Mouse (Mus musculus) ovary, postnatal 14 days (tissue): ENCODE measurements around the gene Svop.

Experiments used
- DNase-seq: peaks from one replicate; pipeline ENCODE4 v3.0.0; 2022; ENCODE audit warnings: low spot score

Svop gene

DNA sequence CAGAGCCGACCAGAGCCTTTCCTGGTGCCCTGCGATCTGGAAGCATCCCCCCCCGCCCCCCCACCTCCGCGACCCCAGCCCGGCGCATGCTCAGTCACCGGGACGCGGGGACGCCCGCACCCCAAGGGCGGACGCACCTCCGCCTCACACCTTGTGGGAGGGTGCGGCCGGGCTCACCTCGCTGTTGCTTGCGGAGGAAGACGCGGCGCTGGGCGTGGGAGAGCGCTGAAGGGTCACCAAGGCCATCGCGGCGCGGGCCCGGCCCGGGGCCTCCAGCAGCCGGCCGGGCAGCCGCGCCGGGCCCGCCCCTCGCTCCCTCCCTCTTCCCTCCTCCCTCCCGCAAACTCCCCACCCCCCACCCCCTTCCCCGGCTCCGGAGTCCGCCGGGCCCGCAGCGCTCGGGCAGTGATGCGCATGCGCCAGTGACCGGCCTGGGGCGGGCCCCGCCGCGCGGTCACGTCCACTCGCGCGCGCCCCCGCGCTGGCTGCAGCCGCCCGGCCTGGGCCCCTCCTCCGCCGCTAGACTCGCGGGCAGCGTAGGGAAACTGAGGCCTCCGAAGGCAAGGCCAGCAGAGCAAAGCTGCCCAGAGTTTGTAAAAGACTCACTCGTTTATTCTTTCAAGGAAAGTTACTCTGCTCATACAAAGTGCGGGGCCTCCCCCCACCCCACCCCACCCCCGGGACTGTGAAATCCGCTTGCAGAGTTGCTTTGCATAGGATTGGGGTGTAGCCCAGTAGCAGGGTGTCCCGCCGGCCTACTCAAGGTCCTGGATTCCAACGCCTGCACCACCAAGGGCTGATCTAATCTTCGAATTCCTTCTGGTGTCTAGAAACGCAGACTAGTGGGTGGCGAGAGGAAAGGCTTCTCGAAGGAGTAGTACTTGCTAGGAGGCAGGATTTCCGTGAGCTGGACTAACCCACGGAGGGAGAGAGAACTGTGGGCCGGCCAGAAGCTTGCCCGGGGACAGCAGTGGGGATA lies 97.6 kb downstream of the Svop start, which contains the start of gene Ssh1:
Gene Ssh1, minus strand, starts transcription at position 408 of the 979 bp plus-strand sequence.
- peak; percentile 88 for DNase-seq

DNA sequence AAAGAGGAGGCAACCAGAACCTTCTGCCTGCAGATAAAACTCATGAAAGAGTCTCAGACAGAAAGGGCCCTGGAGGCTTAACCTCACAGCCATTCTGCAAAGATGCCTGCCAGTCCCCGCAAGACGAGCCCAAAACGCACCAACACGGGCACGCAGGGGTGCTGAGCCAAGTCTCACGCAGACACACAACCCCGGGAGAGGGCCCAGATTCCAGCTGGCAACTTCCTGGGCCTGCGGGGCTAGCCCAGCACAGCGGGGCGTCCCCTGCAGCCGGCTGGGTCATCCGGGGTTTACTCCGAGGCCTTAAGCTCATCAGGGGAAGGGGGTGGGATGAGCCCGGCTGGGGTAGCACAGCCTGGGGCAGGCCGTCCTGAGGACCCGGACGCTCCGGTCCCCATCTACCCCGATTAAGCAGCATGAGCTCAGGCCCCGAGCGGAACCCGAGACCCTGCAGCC lies 98.3 kb downstream of the Svop start:
- DNase-seq = no peak

DNA sequence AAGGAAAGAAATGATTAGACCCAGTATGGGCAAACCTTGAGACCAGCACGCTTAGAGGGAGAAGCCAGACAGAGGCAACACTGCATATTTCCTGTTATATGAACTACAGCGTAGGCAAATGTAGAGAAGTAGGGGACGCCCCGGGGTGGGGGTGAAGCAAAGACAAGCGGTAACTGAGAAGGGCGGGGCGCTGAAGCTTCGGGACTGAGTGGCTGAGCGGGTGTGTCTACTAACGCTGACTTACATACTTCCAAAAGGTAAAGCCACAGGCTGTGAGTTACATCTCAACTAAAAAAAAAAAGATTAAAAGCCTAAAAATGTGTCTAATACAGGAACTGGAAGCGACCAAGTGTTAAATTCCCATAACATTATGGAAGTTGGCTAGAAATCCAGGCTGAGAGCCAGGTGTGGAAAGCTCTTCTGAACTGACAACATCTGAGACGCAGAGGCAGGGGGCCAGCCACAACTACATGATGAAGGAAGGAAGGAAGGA lies 99.0 kb downstream of the Svop start:
- no peak for DNase-seq

DNA sequence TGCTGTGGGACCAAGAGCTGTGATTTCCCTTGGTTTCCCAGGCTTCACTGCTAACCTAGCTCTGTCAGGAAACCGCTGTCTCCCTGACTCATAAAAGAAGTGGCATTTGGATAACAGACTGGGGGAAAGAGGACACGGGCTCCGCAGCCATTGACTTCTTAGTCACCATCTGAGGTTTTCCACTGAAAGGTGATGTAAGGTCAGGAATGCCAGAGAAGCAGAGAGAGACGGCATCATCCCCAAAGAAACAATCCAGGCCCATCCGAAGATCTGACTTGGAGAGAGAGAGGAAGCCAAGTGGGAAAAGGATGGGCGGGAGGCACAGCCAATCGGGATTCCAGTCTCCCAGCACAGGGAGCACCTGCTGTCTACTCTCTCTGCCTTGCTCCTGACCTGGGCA lies 100.2 kb downstream of the Svop start:
- no peak for DNase-seq

DNA sequence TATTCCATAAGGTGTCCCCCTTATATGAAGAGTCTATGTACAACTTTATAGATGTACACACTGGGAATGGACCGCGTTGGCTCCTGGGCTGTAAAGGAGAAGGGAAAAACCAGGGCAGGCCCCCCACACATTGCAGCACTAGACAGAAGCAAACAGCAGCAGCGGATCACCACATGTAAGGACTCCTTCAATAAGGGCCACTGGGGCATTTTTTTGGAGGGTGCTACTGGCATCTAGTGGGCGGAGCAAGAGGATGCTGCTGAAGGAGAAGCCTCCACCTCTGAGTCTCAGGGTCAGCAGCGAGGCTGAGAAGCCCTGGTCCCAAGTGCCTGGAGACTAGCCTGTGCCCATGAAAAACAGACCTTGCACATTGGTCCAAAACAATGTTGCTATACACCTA lies 100.8 kb downstream of the Svop start:
- no peak for DNase-seq

DNA sequence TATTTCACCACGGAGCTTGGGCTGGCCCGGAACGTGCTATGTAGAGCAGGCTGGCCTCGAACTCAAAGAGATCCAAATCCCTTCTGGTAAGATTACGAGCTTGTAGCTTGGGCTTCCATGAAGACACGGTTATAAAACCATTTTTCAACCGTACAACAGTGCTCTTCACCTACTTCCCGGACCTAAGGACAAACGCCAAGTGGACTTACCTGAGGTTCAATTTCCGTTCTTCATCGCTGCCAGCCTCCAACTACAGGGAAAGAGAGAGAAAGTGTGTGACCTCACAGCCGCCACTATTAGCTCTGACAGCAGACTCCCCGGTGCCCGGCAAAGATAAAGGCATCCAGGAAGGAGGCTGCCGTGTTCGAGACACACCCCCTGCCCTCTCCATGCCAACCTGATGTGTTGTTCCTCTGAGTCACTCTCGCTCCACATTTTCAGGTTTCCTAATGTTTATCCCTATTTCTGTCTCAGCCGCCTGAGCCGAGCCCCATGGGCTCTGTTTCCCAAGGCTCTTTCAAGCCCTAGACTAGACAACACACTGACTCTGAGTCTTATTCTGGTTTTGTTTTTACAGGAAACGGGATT lies 101.8 kb downstream of the Svop start:
- no peak for DNase-seq

DNA sequence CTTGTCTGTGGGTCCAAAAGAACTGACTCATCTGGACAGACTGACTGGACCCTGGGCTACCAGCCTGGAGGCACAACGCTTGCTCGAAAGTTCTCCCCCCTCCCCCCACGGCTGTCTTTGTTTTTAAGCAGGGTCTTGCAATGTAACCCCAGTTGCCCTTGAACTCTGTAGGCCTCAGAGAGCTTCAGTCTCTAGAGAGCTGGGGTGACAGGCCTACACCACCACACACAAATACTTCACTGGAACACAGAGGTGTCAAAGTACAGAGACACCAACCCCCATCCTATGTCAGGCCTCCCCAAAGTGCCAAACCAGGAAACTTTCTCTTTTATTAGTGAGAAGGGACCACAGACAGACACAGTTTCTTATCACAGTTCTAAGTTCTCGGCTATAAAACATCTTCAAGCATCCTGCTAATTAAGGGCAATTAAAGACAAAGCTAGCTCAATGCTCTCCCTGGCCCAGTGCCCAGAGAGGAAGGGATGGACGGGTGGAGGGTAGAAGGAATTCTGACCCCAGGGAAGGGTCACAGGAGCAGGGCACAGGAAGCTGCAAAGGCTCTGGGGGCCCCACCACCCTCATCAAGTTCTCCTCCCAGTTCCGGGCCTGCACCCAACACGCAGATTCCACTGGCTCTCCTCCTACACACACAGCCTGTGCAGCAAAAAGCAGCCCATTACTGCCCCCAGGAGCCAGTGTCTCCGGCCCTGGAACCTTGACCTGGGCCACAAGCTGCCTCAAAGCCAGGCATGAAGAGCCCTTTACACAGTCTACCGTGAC lies 105.0 kb downstream of the Svop start:
- peak; percentile 36 for DNase-seq

DNA sequence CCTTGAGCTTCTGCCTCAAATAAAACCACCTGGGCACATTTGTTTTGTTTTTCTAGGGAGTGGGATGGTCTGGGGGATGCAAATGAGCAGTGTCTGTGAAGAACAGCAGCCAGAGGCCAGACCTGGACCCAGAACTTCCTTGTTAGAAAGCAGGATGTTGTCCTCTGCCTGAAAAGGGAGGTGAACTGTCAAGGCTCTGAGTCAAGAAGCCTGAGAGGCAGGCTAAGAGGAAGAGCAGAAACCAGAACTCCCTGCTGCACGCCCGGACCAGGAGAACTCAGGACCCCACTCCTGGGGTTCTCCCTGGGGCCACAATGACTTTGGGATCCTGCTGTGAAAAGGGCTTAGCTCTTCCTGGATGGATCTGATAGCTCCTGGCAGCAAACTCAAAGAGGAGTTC lies 105.6 kb downstream of the Svop start:
- DNase-seq = no peak

DNA sequence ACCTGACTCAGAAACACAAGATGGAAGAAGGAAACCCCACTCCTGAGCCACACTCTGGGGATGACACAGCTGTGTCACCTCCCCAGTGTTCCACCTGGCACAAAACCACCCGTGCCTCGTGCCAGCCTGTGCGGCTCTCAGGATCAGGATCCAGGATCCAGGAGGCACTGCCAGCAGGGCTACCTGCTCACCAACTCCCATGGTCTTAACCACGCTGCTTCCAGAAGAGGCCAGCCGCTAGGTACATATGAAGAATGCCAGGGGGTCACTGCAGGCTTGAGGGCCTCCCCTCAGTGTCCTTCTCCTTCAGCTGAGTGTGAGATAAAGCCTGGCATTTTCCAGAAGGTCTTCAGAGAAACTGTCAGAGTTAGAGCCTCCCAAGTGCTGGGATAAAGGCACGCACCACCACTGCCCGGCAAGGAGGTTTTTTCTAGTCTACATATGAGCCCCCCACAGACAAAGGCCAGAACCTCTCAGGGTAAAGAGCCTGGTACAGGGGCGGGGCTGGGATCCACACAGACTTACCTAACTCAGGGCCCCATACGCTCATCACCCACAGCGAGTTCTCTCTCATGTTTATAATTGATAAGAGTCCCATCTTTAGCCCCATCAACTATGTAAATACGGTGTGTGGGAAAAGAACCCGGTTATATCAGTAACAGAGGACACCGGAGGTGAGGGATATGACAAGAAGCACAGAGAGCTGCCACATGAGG lies 107.2 kb downstream of the Svop start:
- DNase-seq = no peak

DNA sequence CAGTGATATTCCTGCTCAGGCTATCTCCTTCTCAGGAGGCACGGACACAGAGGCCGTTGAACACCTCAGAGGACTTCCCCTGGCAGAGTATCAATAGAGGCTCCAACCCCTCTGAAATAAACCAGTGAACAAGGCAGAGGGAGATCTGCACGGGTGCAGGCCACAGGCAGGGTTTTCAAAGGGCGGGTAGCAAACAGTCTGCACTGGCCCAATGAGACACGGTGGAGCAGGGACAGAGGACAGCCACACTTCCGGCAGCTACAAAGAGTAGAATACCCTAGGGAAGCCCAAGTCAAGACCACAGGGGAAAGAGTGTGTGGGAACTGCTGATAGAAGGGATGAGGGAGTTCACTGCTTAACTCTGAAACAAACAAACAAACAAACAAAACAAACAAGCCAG lies 107.8 kb downstream of the Svop start:
- no peak for DNase-seq

DNA sequence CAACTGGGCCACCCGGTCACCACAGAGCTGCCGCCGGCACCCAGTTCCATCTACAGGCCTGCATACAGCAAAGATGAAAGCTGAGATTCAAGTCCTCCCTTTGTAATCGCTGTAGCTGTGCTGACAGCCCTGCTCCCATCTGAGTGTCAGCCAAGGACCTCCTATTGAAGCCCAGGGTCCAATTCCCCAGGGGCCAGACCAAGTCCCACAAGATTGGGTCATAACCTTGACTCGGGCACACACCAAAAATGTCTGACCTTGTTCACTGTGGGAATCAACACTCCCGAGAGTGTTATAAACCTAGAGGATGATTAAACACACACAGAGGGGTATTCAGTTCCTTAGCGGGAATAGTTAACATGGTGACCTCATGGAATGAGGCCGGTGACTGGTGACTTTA lies 109.5 kb downstream of the Svop start:
- DNase-seq = no peak

DNA sequence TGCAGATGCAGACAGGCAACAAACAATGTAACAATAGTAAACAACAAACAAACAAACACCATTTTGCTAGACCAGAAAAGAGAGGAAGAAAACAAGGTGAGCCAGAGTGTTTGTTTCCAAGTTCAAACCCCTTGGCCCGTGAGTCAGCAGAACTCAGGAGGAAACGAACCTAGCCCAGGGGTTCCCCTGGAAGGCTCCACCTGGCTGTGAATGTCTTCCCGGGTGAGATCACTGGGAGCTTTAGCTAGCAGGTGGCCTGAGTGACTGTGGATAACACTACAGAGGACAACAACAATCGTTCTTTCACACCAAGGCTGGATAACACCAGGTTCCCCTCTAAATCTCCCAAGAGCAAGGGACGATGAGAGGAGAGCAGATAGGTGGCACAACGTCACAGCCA lies 110.2 kb downstream of the Svop start:
- no peak for DNase-seq

DNA sequence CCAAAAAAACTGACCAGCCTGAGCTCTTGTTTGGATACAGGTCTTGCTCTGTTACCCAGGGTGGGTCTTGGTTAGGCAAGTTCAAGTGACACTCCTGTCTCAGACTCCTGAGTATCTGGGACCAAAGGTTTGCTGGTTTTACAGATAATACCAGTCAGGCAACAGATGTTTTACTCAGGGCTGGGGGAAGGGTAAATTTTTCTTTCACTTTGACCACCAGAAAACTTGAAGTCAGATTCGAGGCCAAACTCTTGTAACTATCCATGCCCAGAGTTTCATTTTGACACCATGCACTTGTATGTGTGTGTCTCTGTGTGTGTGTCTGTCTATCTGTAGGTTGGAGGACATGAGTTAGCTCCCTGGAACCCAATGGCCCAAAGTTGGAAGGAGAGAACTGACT lies 110.9 kb downstream of the Svop start:
- DNase-seq = no peak

DNA sequence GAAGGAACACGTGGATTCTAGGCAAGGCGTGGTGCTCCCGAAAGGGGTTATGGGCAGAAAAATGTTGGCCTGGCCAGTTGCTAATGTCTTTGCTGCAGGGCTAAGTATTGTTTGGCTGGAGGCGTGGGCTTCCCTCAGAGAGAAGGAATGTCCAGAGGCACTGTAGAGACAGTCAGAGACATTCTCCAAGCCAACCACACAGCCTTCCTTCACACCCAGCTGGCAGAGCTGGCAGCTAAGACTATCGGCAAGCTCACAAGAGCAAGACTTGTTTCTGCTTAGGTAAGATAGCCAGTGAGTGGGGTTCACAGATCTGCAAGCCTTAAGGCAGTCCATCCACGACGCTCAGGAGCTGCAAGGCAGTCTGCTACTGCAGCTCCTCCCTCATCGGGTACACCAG lies 114.1 kb downstream of the Svop start:
- DNase-seq = no peak
